7 mouse cellular contexts compared by ENCODE assay signal in genomic region chr11:61410129-61410528, GRCm38 (mm10). TPM values are rescaled to one million over a fixed set of nuclear protein-coding genes. Genes with fewer than 3 reads are reported as not detected.
DNase-seq lines count a peak whose midpoint lies in the region.

No protein-coding gene starts in this region.

- DNase-seq in CD8-positive naive resting alpha-beta T cell, adult 2 months (ENCODE audit: low read depth in 2 of 2, low spot score in 2 of 2): peak; percentile 79 to 80
- peak; percentile 86 for DNase-seq in R1 (ENCODE audit: low read depth, low spot score)
- peak; percentile 81 to 94 for DNase-seq in cerebellum, postnatal 4 days (ENCODE audit: low spot score in 2 of 2)
- peak; percentile 63 to 84 for DNase-seq in heart, adult 9 months (ENCODE audit: low spot score in 2 of 2)
- peak; percentile 86 to 89 for DNase-seq in layer of hippocampus, postnatal 14 days (ENCODE audit: low spot score in 2 of 2)
- peak; percentile 88 for DNase-seq in mesoderm, embryonic 11.5 days (ENCODE audit: low read depth, low spot score)
- peak; percentile 77 to 84 for DNase-seq in spleen, postnatal 10 days (ENCODE audit: low spot score in 2 of 2)

RNA-seq across cellular contexts. Expression of gene Slc47a1, which starts 32.0 kb away (rescaled TPM):
- under 1 TPM; 0.83 to 0.93 TPM for total RNA-seq in layer of hippocampus, postnatal 14 days (2021)

RNA-seq across cellular contexts. Expression of gene Rnf112, which starts 43.8 kb away (rescaled TPM):
- 100 to 1,000 TPM; 328 to 329 TPM for total RNA-seq in layer of hippocampus, postnatal 14 days (2021)

Comparison
In these comparisons a context has a peak if more than half of its experiments do, and no peak if none do; other contexts are left out.
1. Peak in every context shown above with its lines: DNase-seq.